Mouse (Mus musculus): ENCODE measurements at regions not wholly inside any gene's neighbourhood (a gene's known extent, or its start where the extent isn't known, plus 50 kb on each side); places are given as distances from the start of the nearest gene placed in this dataset.

GRCm38 (mm10) chr13:5166716-5167115, 557.7 kb upstream of the Akr1e1 start:
- no peaks in the 10 kb centered on the region for H3K79me2 ChIP-seq (ENCODE audit: control insufficient read depth, insufficient read depth, low read length, poor library complexity)
- no peaks in the 10 kb centered on the region for H3K4me1 ChIP-seq (ENCODE audit: control insufficient read depth in 1 of 2, insufficient read depth in 2 of 2, low read length in 2 of 2)
- no peaks in the 10 kb centered on the region for H3K9me3 ChIP-seq (replicated peaks; ENCODE audit: insufficient read depth, low read length)
- no peaks in the 10 kb centered on the region for H3K36me3 ChIP-seq (ENCODE audit: control insufficient read depth in 1 of 2, insufficient read depth in 2 of 2, low read length in 2 of 2)
- no peaks in the 10 kb centered on the region for H3K27me3 ChIP-seq (ENCODE audit: control insufficient read depth in 1 of 2, insufficient read depth in 2 of 2, low read length in 2 of 2)
- TF ChIP-seq CHD1 (IDR thresholded peaks at IDR 0.05; ENCODE audit: low read depth, low read length) (no peak), GATA1 (IDR thresholded peaks at IDR 0.05; ENCODE audit: low read depth, low read length) (no peak), TBP (IDR thresholded peaks at IDR 0.05; ENCODE audit: low read depth, low read length) (no peak), ZNF384 (IDR thresholded peaks at IDR 0.05; ENCODE audit: low read depth, low read length) (no peak), NELFE (IDR thresholded peaks at IDR 0.05; ENCODE audit: low read depth, low read length) (no peak), USF2 (IDR thresholded peaks at IDR 0.05; ENCODE audit: borderline replicate concordance in 1 of 2, insufficient read depth in 1 of 2, low read depth in 1 of 2, low read length in 2 of 2) (no peak), CHD2 (IDR thresholded peaks at IDR 0.05; ENCODE audit: low read length) (no peak), BHLHE40 (IDR thresholded peaks at IDR 0.05; ENCODE audit: borderline replicate concordance, low read depth, low read length) (no peak), TCF12 (IDR thresholded peaks at IDR 0.05; ENCODE audit: low read depth, low read length) (no peak), SMC3 (IDR thresholded peaks at IDR 0.05; ENCODE audit: low read depth, low read length) (no peak), ELF1 (IDR thresholded peaks at IDR 0.05; ENCODE audit: low read depth, low read length) (no peak), MYB (IDR thresholded peaks at IDR 0.05; ENCODE audit: low read depth, low read length) (no peak), ZKSCAN1 (IDR thresholded peaks at IDR 0.05; ENCODE audit: low read depth, low read length) (no peak)
- no peak overlapping the region for H3K27ac ChIP-seq (ENCODE audit: control insufficient read depth, low read depth, low read length)
- H3K4me3 ChIP-seq (ENCODE audit: control insufficient read depth in 1 of 2, insufficient read depth in 1 of 2, low read depth in 2 of 2, low read length in 2 of 2): no peak overlapping the region
- no peak overlapping the region for H3K9ac ChIP-seq (ENCODE audit: control insufficient read depth, low read depth, low read length, poor library complexity, severe bottlenecking)
- no peak for DNase-seq (ENCODE audit: low read depth, low spot score)

GRCm38 (mm10) chr13:5178996-5179395, 570.0 kb upstream of the Akr1e1 start:
- H3K27ac ChIP-seq (ENCODE audit: control insufficient read depth, low read depth, low read length): no peak overlapping the region
- H3K9ac ChIP-seq (ENCODE audit: control insufficient read depth, low read depth, low read length, poor library complexity, severe bottlenecking): no peak overlapping the region
- TF ChIP-seq MAZ (IDR thresholded peaks at IDR 0.05; ENCODE audit: low read depth, low read length): no peak
- TF ChIP-seq GATA1 (IDR thresholded peaks at IDR 0.05; ENCODE audit: low read depth, low read length): no peak
- TF ChIP-seq JUND (IDR thresholded peaks at IDR 0.05; ENCODE audit: low read depth, low read length): no peak
- no peak for TF ChIP-seq EP300 (IDR thresholded peaks at IDR 0.05; ENCODE audit: low read depth in 1 of 2, low read length in 2 of 2)
- no peak for TF ChIP-seq CHD1 (IDR thresholded peaks at IDR 0.05; ENCODE audit: low read depth, low read length)
- TF ChIP-seq USF1 (IDR thresholded peaks at IDR 0.05; ENCODE audit: low read depth, low read length): no peak
- TF ChIP-seq ZNF384 (IDR thresholded peaks at IDR 0.05; ENCODE audit: low read depth, low read length): no peak
- no peak for TF ChIP-seq MXI1 (IDR thresholded peaks at IDR 0.05; ENCODE audit: low read depth, low read length)
- no peak for TF ChIP-seq BHLHE40 (IDR thresholded peaks at IDR 0.05; ENCODE audit: borderline replicate concordance, low read depth, low read length)
- TF ChIP-seq UBTF (IDR thresholded peaks at IDR 0.05; ENCODE audit: borderline replicate concordance, insufficient read depth, low read depth, low read length): no peak
- TF ChIP-seq GABPA (IDR thresholded peaks at IDR 0.05; ENCODE audit: low read depth, low read length): no peak
- TF ChIP-seq USF2 (IDR thresholded peaks at IDR 0.05; ENCODE audit: borderline replicate concordance in 1 of 2, insufficient read depth in 1 of 2, low read depth in 1 of 2, low read length in 2 of 2): no peak
- no peak overlapping the region for H3K4me3 ChIP-seq (ENCODE audit: control insufficient read depth in 1 of 2, insufficient read depth in 1 of 2, low read depth in 2 of 2, low read length in 2 of 2)
- H3K9me3 ChIP-seq (replicated peaks; ENCODE audit: insufficient read depth, low read length): no peaks in the 10 kb centered on the region
- H3K79me2 ChIP-seq (ENCODE audit: control insufficient read depth, insufficient read depth, low read length, poor library complexity): no peaks in the 10 kb centered on the region
- no peaks in the 10 kb centered on the region for H3K4me1 ChIP-seq (ENCODE audit: control insufficient read depth in 1 of 2, insufficient read depth in 2 of 2, low read length in 2 of 2)
- H3K36me3 ChIP-seq (ENCODE audit: control insufficient read depth in 1 of 2, insufficient read depth in 2 of 2, low read length in 2 of 2): no peaks in the 10 kb centered on the region
- H3K27me3 ChIP-seq (ENCODE audit: control insufficient read depth in 1 of 2, insufficient read depth in 2 of 2, low read length in 2 of 2): no peaks in the 10 kb centered on the region
- DNase-seq (ENCODE audit: low read depth, low spot score): no peak

All from MEL (cell line).